Mouse (Mus musculus) subcutaneous adipose tissue, adult 2 months (tissue): ENCODE data around the gene Slit1. TPM values are rescaled to one million over a fixed set of nuclear protein-coding genes. Genes with fewer than 3 reads are reported as not detected.

Experiments
- polyA plus RNA-seq: library from polyadenylated mRNA; depleted of rRNA; stranded (reverse); fragments of >200 nt; gene quantifications from 2 replicates; pipeline ENCODE4 v1.2.3, GENCODE M21; 2012; ENCODE audit warnings: low replicate concordance; rRNA removed

Gene Slit1
- polyA plus RNA-seq: 0.40 and 0.47 TPM in 2 replicates

DNA sequence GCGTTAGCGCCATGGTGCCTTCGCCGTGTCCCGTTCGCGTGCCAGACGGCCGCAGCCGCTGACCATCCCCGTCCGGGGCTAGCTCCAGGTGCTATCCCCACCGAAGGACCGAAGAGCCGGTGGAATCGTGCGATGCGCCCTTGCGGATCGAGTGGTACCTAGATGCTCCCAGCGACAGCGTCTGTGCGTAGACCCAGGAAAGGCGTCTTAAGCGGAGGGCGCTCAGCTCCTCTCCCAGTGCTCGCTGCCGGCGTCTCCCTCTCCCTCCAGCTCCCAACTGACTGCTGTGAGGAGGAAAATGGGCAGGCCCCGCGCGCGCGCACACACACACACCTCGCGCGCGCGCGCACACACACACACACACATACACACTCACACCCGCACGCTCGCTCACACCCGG is at the start of gene Slit1:
TSS of gene Slit1 (minus strand) at position 270 of the 400 bp plus-strand sequence.

DNA sequence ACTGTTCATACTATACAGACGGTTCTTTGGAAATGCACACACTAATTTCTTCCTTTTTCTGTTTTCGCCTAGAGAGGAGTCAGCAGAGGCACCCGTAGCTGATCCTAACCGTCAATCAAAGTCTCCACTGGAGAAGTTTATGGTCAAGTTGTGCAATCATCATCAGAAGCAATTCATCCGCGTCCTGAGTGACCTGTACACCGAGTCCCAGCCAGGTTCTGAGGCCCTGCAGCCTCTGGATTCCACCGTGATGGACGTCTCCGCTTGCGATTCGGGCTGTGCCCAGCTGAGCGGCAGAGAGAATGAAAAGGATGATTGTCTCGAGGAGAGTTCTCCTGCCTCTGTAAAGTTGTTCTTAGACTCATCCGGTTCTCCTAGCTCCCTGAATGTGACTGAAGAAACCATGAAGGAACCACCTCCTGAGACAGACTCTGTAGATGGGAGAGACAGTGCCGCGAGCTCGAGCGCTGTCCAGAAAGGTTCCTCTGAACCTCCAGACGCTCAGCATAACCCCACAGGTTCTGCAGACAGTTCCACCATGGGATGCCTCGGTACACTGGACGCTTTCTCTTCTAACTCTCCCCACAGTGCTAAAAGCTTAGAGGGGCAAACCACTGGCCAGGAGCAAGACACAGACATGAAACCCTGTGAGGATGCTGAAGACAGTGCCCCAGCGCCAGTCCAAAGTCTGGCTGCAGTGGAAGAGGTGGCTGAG is 161.6 kb downstream of the Slit1 start, which contains the start of gene Gm340:
TSS of gene Gm340 (plus strand) at position 665 of the 715 bp plus-strand sequence.

Other genes starting within 250 kb of the Slit1 start
- 1.5 and 1.9 TPM in 2 replicates for gene Gm340, start 161.3 kb downstream of the Slit1 start, polyA plus RNA-seq
- gene Arhgap19, start 58.4 kb upstream of the Slit1 start, polyA plus RNA-seq: 2.7 and 5.3 TPM in 2 replicates
- gene Frat1, start 86.3 kb upstream of the Slit1 start, polyA plus RNA-seq: 2.2 and 4.4 TPM in 2 replicates
- gene Frat2, start 104.5 kb upstream of the Slit1 start, polyA plus RNA-seq: 1.8 and 3.6 TPM in 2 replicates
- gene Rrp12, start 152.5 kb upstream of the Slit1 start, polyA plus RNA-seq: 7.1 and 13.5 TPM in 2 replicates
- 346 and 357 TPM in 2 replicates for gene Pgam1, start 168.3 kb upstream of the Slit1 start, polyA plus RNA-seq
- 15.7 and 24.5 TPM in 2 replicates for gene Exosc1, start 189.8 kb upstream of the Slit1 start, polyA plus RNA-seq
- 59.7 and 116 TPM in 2 replicates for gene Zdhhc16, start 189.8 kb upstream of the Slit1 start, polyA plus RNA-seq
- gene Mms19, start 237.5 kb upstream of the Slit1 start, polyA plus RNA-seq: 55.1 and 85.4 TPM in 2 replicates
- gene Ubtd1, start 238.1 kb upstream of the Slit1 start, polyA plus RNA-seq: 40.4 and 49.3 TPM in 2 replicates